14 mouse cellular contexts compared by ENCODE assay signal in the genomic region with DNA sequence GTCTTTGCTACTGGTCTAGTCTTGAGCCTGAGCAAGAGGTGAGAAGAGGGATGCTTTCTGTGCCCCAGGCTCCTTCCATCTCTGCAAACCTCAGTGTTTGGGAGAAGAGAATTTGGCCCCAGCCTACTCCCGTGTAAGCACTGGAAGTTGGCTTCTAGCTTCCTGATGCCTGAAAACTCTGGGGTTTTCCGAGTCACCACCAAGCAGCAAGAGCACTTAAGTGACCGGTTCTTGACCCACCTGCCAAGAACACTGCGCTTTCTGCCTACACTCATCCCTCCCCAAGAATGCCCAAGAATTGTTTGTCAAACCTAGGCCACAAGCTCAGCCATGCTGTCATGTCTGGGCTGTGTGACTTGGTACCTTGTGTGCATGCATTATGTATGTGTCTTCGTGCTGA. TPM values are rescaled to one million over a fixed set of nuclear protein-coding genes. Genes with fewer than 3 reads are reported as not detected.
DNase-seq lines count a peak whose midpoint lies in the region; ATAC-seq lines count a peak whose summit lies in the region.
"Had no signal": no experiment of that assay in that cellular context is flagged by ENCODE, and none has a peak within 500 bp of the region (broad histone marks: within the 10 kb centered on the region; RNA-seq: fewer than 3 reads in every experiment).

No protein-coding gene starts in this region.

- no peak for DNase-seq in kidney, adult 18-20 months
- DNase-seq in midbrain, embryonic 14.5 days, result no peak
- no peak for DNase-seq in left cerebral cortex, adult 18-20 months (ENCODE audit: low spot score in 2 of 2)
- DNase-seq in cerebellum, adult 8-10 months, result no peak
- DNase-seq: adrenal gland, adult 8-10 months; cerebellum, postnatal 14 days; heart, postnatal 10 days had no signal

- ATAC-seq in kidney, embryonic 16.5 days (ENCODE audit: low FRiP score, low TSS enrichment), result no peak
- no peak for ATAC-seq in embryonic facial prominence, embryonic 12.5 days (ENCODE audit: insufficient number of reproducible peaks, insufficient read depth, low FRiP score, low TSS enrichment)
- ATAC-seq in hindbrain, embryonic 12.5 days (ENCODE audit: low FRiP score), result no peak
- no peak for ATAC-seq in midbrain, embryonic 14.5 days (ENCODE audit: low FRiP score, low TSS enrichment)
- ATAC-seq: intestine, postnatal 0 days; lung, postnatal 0 days had no signal

- H3K4me2 ChIP-seq in kidney, embryonic 16.5 days (replicated peaks; ENCODE audit: low read depth, low read length), result peak overlapping the region; percentile 97
- 0 out of 2 replicates have a peak overlapping the region, but pooled peaks have one; percentile 97 for H3K4me2 ChIP-seq in embryonic facial prominence, embryonic 12.5 days (replicated peaks)
- H3K4me2 ChIP-seq in hindbrain, embryonic 12.5 days (replicated peaks), result peak overlapping the region; percentile 96
- H3K4me2 ChIP-seq in midbrain, embryonic 14.5 days (ENCODE audit: low read length), result peak overlapping the region; percentile 89
- H3K4me2 ChIP-seq: embryonic facial prominence, embryonic 15.5 days had no signal

- H3K4me3 ChIP-seq in kidney, embryonic 16.5 days (ENCODE audit: low read length), result peak overlapping the region; percentile 69
- H3K4me3 ChIP-seq in embryonic facial prominence, embryonic 12.5 days, result no peak overlapping the region
- peak overlapping the region; percentile 66; the same call in 1 of the 2 replicates for H3K4me3 ChIP-seq in hindbrain, embryonic 12.5 days
- H3K4me3 ChIP-seq in midbrain, embryonic 14.5 days (replicated peaks; ENCODE audit: low read depth, low read length), result no peak overlapping the region
- H3K4me3 ChIP-seq: embryonic facial prominence, embryonic 15.5 days had no signal

- peak overlapping the region; percentile 40; the same call in 1 of the 2 replicates for H3K27ac ChIP-seq in kidney, embryonic 16.5 days (ENCODE audit: low read length)
- H3K27ac ChIP-seq in embryonic facial prominence, embryonic 12.5 days, result peak overlapping the region; percentile 20; the same call in 1 of the 2 replicates
- peak overlapping the region; percentile 83 for H3K27ac ChIP-seq in hindbrain, embryonic 12.5 days
- peak overlapping the region; percentile 52; the same call in 1 of the 2 replicates for H3K27ac ChIP-seq in midbrain, embryonic 14.5 days (replicated peaks; ENCODE audit: low read depth, low read length)
- H3K27ac ChIP-seq: embryonic facial prominence, embryonic 15.5 days had no signal

- H3K9ac ChIP-seq in kidney, embryonic 16.5 days (replicated peaks; ENCODE audit: low read length), result peak overlapping the region; percentile 81
- H3K9ac ChIP-seq in embryonic facial prominence, embryonic 12.5 days, result no peak overlapping the region; the same call in 1 of the 2 replicates
- H3K9ac ChIP-seq in hindbrain, embryonic 12.5 days, result peak overlapping the region; percentile 47
- H3K9ac ChIP-seq in midbrain, embryonic 14.5 days (replicated peaks; ENCODE audit: low read length), result 0 out of 2 replicates have a peak overlapping the region, but pooled peaks have one; percentile 29
- H3K9ac ChIP-seq: embryonic facial prominence, embryonic 15.5 days had no signal

- H3K4me1 ChIP-seq in kidney, embryonic 16.5 days (ENCODE audit: insufficient read depth, low read length), result peaks cover 71% of the 10 kb centered on the region
- peaks cover 36% of the 10 kb centered on the region for H3K4me1 ChIP-seq in embryonic facial prominence, embryonic 12.5 days
- H3K4me1 ChIP-seq in hindbrain, embryonic 12.5 days, result peaks cover 56% of the 10 kb centered on the region
- H3K4me1 ChIP-seq in midbrain, embryonic 14.5 days (ENCODE audit: control insufficient read depth, insufficient read depth, low read length), result peaks cover 35% of the 10 kb centered on the region

- H3K27me3 ChIP-seq in kidney, embryonic 16.5 days (ENCODE audit: insufficient read depth, low read length), result no peaks in the 10 kb centered on the region
- H3K27me3 ChIP-seq in embryonic facial prominence, embryonic 12.5 days, result peaks cover 17% of the 10 kb centered on the region
- peaks cover 11% of the 10 kb centered on the region for H3K27me3 ChIP-seq in hindbrain, embryonic 12.5 days
- H3K27me3 ChIP-seq in midbrain, embryonic 14.5 days (ENCODE audit: control insufficient read depth, insufficient read depth, low read length), result peaks cover 4% of the 10 kb centered on the region; the same call in 1 of the 2 replicates

- 41% methylated on average over 5 of the region's 5 CpGs for WGBS in kidney, embryonic 16.5 days
- WGBS in embryonic facial prominence, embryonic 12.5 days, result 32% methylated on average over 5 of the region's 5 CpGs
- WGBS in hindbrain, embryonic 12.5 days, result 19% methylated on average over 5 of the region's 5 CpGs
- WGBS in midbrain, embryonic 14.5 days, result 18% methylated on average over 5 of the region's 5 CpGs

- H3K9me3 ChIP-seq in kidney, embryonic 16.5 days (ENCODE audit: low read length), result no peaks in the 10 kb centered on the region
- no peaks in the 10 kb centered on the region for H3K9me3 ChIP-seq in embryonic facial prominence, embryonic 12.5 days
- no peaks in the 10 kb centered on the region for H3K9me3 ChIP-seq in hindbrain, embryonic 12.5 days (replicated peaks)
- H3K9me3 ChIP-seq in midbrain, embryonic 14.5 days (ENCODE audit: control insufficient read depth, low read length), result no peaks in the 10 kb centered on the region
- H3K9me3 ChIP-seq: embryonic facial prominence, embryonic 15.5 days had no signal

- peaks cover 11% of the 10 kb centered on the region; the same call in 1 of the 2 replicates for H3K36me3 ChIP-seq in kidney, embryonic 16.5 days (ENCODE audit: insufficient read depth, low read length)
- H3K36me3 ChIP-seq in embryonic facial prominence, embryonic 12.5 days, result peaks cover 18% of the 10 kb centered on the region
- peaks cover 37% of the 10 kb centered on the region for H3K36me3 ChIP-seq in hindbrain, embryonic 12.5 days
- H3K36me3 ChIP-seq in midbrain, embryonic 14.5 days (ENCODE audit: control insufficient read depth, insufficient read depth, low read length), result peaks cover 24% of the 10 kb centered on the region

RNA-seq across cellular contexts. Expression of a gene that starts 2.0 kb away (rescaled TPM):
- 39.3 and 39.9 TPM in 2 replicates for polyA plus RNA-seq in kidney, embryonic 16.5 days (2015; fragmentation: Nextera tagmentation; extraction: Ambion mirVana)
- polyA plus RNA-seq in embryonic facial prominence, embryonic 12.5 days (2016; fragmentation: Nextera tagmentation; extraction: Ambion mirVana), result 6.1 and 6.6 TPM in 2 replicates
- polyA plus RNA-seq in hindbrain, embryonic 12.5 days (2016; fragmentation: Nextera tagmentation; extraction: Ambion mirVana), result 24.2 and 24.7 TPM in 2 replicates
- 5.9 and 9.7 TPM in 2 replicates for polyA plus RNA-seq in midbrain, embryonic 14.5 days (2014; fragmentation: Nextera tagmentation; extraction: Ambion mirVana)
- not detected for total RNA-seq in left cerebral cortex, adult 18-20 months (2021)
- total RNA-seq: CH12.LX had no signal

RNA-seq across cellular contexts. Expression of a gene that starts 23.8 kb away (rescaled TPM):
- 49.6 and 51.1 TPM in 2 replicates for polyA plus RNA-seq in kidney, embryonic 16.5 days (2015; fragmentation: Nextera tagmentation; extraction: Ambion mirVana)
- polyA plus RNA-seq in embryonic facial prominence, embryonic 12.5 days (2016; fragmentation: Nextera tagmentation; extraction: Ambion mirVana), result 38.3 and 41.8 TPM in 2 replicates
- polyA plus RNA-seq in hindbrain, embryonic 12.5 days (2016; fragmentation: Nextera tagmentation; extraction: Ambion mirVana), result 35.8 and 36.1 TPM in 2 replicates
- 25.2 and 26.4 TPM in 2 replicates for polyA plus RNA-seq in midbrain, embryonic 14.5 days (2014; fragmentation: Nextera tagmentation; extraction: Ambion mirVana)
- total RNA-seq in left cerebral cortex, adult 18-20 months (2021), result 10 to 100 TPM; 41.8 to 42.5 TPM

RNA-seq across cellular contexts. Expression of a gene that starts 45.3 kb away (rescaled TPM):
- polyA plus RNA-seq in kidney, embryonic 16.5 days (2015; fragmentation: Nextera tagmentation; extraction: Ambion mirVana), result 106 and 111 TPM in 2 replicates
- polyA plus RNA-seq in embryonic facial prominence, embryonic 12.5 days (2016; fragmentation: Nextera tagmentation; extraction: Ambion mirVana), result 75.4 and 84.3 TPM in 2 replicates
- polyA plus RNA-seq in hindbrain, embryonic 12.5 days (2016; fragmentation: Nextera tagmentation; extraction: Ambion mirVana), result 117 and 127 TPM in 2 replicates
- polyA plus RNA-seq in midbrain, embryonic 14.5 days (2014; fragmentation: Nextera tagmentation; extraction: Ambion mirVana), result 227 and 250 TPM in 2 replicates
- total RNA-seq in left cerebral cortex, adult 18-20 months (2021), result 100 to 1,000 TPM; 306 to 326 TPM

RNA-seq across cellular contexts. Expression of a gene that starts 49.2 kb away (rescaled TPM):
- 22.2 and 24.8 TPM in 2 replicates for polyA plus RNA-seq in kidney, embryonic 16.5 days (2015; fragmentation: Nextera tagmentation; extraction: Ambion mirVana)
- 44.6 and 51.1 TPM in 2 replicates for polyA plus RNA-seq in embryonic facial prominence, embryonic 12.5 days (2016; fragmentation: Nextera tagmentation; extraction: Ambion mirVana)
- 162 and 186 TPM in 2 replicates for polyA plus RNA-seq in hindbrain, embryonic 12.5 days (2016; fragmentation: Nextera tagmentation; extraction: Ambion mirVana)
- polyA plus RNA-seq in midbrain, embryonic 14.5 days (2014; fragmentation: Nextera tagmentation; extraction: Ambion mirVana), result 91.3 and 108 TPM in 2 replicates
- total RNA-seq in left cerebral cortex, adult 18-20 months (2021), result 10 to 100 TPM; 47.0 to 48.3 TPM

Comparison
In these comparisons a context has a peak if more than half of its experiments do, and no peak if none do; other contexts are left out.
1. H3K27ac ChIP-seq: peak in every context shown above with its lines; median percentile 83 in hindbrain, embryonic 12.5 days; 52 in midbrain, embryonic 14.5 days; 40 in kidney, embryonic 16.5 days; 20 in embryonic facial prominence, embryonic 12.5 days.
2. H3K4me3 ChIP-seq: peak in kidney, embryonic 16.5 days (single experiment) and hindbrain, embryonic 12.5 days (single experiment); none in embryonic facial prominence, embryonic 12.5 days (single experiment) and midbrain, embryonic 14.5 days (single experiment).
3. Peak in every context shown above with its lines, with median percentiles within 50 percentile points of each other: H3K4me2 ChIP-seq.